Mouse (Mus musculus) stomach, embryonic 14.5 days (tissue): ENCODE data around the gene Nfe2l1. TPM values are rescaled to one million over a fixed set of nuclear protein-coding genes. Genes with fewer than 3 reads are reported as not detected.
A peak's percentile ranks its signal among the peaks of the same experiment; 100 is the strongest.

Source experiments
- ATAC-seq: fragments of 200-750 bp; cut with Nextera tagmentation; 2 replicates; pipeline ENCODE4 v1.8.0; 2017; ENCODE audit warnings: low read depth, moderate TSS enrichment; ENCODE audit not compliant: insufficient number of reproducible peaks, insufficient read depth, low FRiP score
- H3K27ac ChIP-seq: fragments of 300-500 bp; sonication (generic); 2 replicates; pipeline ENCODE4 v1.5.1; 2014; ENCODE audit warnings: mild to moderate bottlenecking, low read length, moderate library complexity, mixed read lengths
- H3K27me3 ChIP-seq: fragments of 300-500 bp; sonication (generic); 2 replicates; pipeline ENCODE4 v1.6.1; 2014; ENCODE audit warnings: low read length, control low read depth, mixed read lengths; ENCODE audit not compliant: control insufficient read depth, insufficient read depth
- H3K36me3 ChIP-seq: fragments of 300-500 bp; sonication (generic); 2 replicates; pipeline ENCODE4 v1.6.1; 2014; ENCODE audit warnings: mild to moderate bottlenecking, control low read depth, low read length, moderate library complexity, mixed read lengths; ENCODE audit not compliant: control insufficient read depth, insufficient read depth
- H3K4me1 ChIP-seq: fragments of 300-500 bp; sonication (generic); 2 replicates; pipeline ENCODE4 v1.6.1; 2014; ENCODE audit warnings: low read length, control low read depth, mixed read lengths; ENCODE audit not compliant: control insufficient read depth, insufficient read depth
- H3K4me2 ChIP-seq: fragments of 300-500 bp; sonication (generic); replicated peaks from 2 replicates; pipeline ENCODE4 v1.6.1; 2014; ENCODE audit warnings: low read depth, low read length, control low read depth
- H3K4me3 ChIP-seq: fragments of 300-500 bp; sonication (generic); 2 replicates; pipeline ENCODE4 v1.5.1; 2014; ENCODE audit warnings: low read depth, low read length, control low read depth
- H3K9ac ChIP-seq: fragments of 300-500 bp; sonication (generic); replicated peaks from 2 replicates; pipeline ENCODE4 v1.6.1; 2014; ENCODE audit warnings: low read depth, mild to moderate bottlenecking, control low read depth, low read length, moderate library complexity, mixed read lengths
- H3K9me3 ChIP-seq: fragments of 300-500 bp; sonication (generic); 2 replicates; pipeline ENCODE4 v1.6.1; 2016; ENCODE audit warnings: low read depth, low read length, control low read depth; ENCODE audit not compliant: control insufficient read depth
- WGBS: fragments of 180-500 bp; shearing (Covaris S2); extraction: QIAGEN DNeasy Blood & Tissue Kit; methylation state at CpG from one replicate; pipeline ENCODE4 v1.1.7; 2014; 5-methylcytosine and 5-hydroxymethylcytosine counted together
- polyA plus RNA-seq: library from polyadenylated mRNA; unstranded; fragments of >200 nt; fragmentation: Nextera tagmentation; extraction: Ambion mirVana; gene quantifications from 2 replicates; pipeline ENCODE4 v1.2.1, GENCODE M21; 2014

The Nfe2l1 gene
- 30.4 and 36.4 TPM in 2 replicates for polyA plus RNA-seq

GRCm38 (mm10) chr11:96829813-96830538 is at the start of gene Nfe2l1:
TSS of gene Nfe2l1 (minus strand) at chr11:96829968.
- H3K27me3 ChIP-seq, result no peaks in the 10 kb centered on the region
- peaks cover 42% of the 10 kb centered on the region for H3K4me1 ChIP-seq
- H3K27ac ChIP-seq, result peak within 1 kb of the TSS; percentile 98
- H3K9me3 ChIP-seq, result no peaks in the 10 kb centered on the region
- peak within 1 kb of the TSS; percentile 86 for H3K9ac ChIP-seq
- peak within 1 kb of the TSS; percentile 84 for H3K4me3 ChIP-seq
- WGBS, result under 1% methylated on average over 46 of the region's 51 CpGs
- ATAC-seq, result peak; percentile 99
- H3K4me2 ChIP-seq, result peak within 1 kb of the TSS; percentile 85
- H3K36me3 ChIP-seq, result peaks cover 8% of the 10 kb centered on the region

DNA sequence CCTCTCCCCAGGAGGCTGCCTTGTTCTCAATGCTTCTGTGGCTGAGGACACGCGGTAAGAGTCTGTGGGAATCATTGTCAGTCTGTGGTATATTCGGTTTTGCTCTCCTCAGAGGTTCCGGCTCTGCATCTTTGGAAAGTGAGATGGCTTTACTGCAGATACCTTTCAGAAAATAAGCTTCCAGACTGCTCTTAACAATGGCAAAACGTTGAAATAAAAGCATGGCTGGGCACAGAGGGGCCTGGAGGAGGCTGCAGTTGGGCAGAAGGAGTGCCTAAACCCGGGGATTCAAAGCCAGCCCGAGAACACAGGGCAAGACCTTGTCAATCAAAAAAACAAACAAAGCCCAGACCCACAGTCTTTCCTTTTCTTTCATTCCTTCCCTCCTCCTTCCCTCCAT is 49.6 kb upstream of the Nfe2l1 start:
- ATAC-seq, result no peak
- no peaks in the 10 kb centered on the region for H3K27me3 ChIP-seq
- H3K4me3 ChIP-seq, result no peak overlapping the region
- no peak overlapping the region for H3K27ac ChIP-seq
- H3K4me2 ChIP-seq, result no peak overlapping the region
- 36% methylated on average over 7 of the region's 7 CpGs for WGBS
- H3K9me3 ChIP-seq, result no peaks in the 10 kb centered on the region
- H3K36me3 ChIP-seq, result no peaks in the 10 kb centered on the region
- H3K4me1 ChIP-seq, result peaks cover 18% of the 10 kb centered on the region
- no peak overlapping the region for H3K9ac ChIP-seq

- Histone ChIP-seq H3K4me2 (no peak overlapping the region), H3K4me1 (peaks cover 21% of the 10 kb centered on the region), H3K27ac (no peak overlapping the region), H3K36me3 (no peaks in the 10 kb centered on the region), H3K27me3 (no peaks in the 10 kb centered on the region), H3K9ac (no peak overlapping the region), H3K9me3 (no peaks in the 10 kb centered on the region), H3K4me3 (no peak overlapping the region)
- 29% methylated on average over 3 of the region's 3 CpGs for WGBS
- no peak for ATAC-seq
Measured at GRCm38 (mm10) chr11:96878715-96879114, 48.9 kb upstream of the Nfe2l1 start.

- Histone ChIP-seq H3K27me3 (no peaks in the 10 kb centered on the region), H3K9me3 (no peaks in the 10 kb centered on the region), H3K9ac (no peak overlapping the region), H3K27ac (peak overlapping the region; percentile 72; the same call in 1 of the 2 replicates), H3K4me3 (no peak overlapping the region), H3K36me3 (no peaks in the 10 kb centered on the region), H3K4me1 (peaks cover 32% of the 10 kb centered on the region), H3K4me2 (peak overlapping the region; percentile 61; the same call in 1 of the 2 replicates)
- no peak for ATAC-seq
- WGBS, result 42% methylated on average over 4 of the region's 4 CpGs
Measured at GRCm38 (mm10) chr11:96877071-96877470, 47.3 kb upstream of the Nfe2l1 start.

GRCm38 (mm10) chr11:96876300-96877040 is 46.7 kb upstream of the Nfe2l1 start:
- no peaks in the 10 kb centered on the region for H3K9me3 ChIP-seq
- ATAC-seq, result peak; percentile 39; the same call in 1 of the 2 replicates
- H3K27me3 ChIP-seq, result no peaks in the 10 kb centered on the region
- H3K4me1 ChIP-seq, result peaks cover 32% of the 10 kb centered on the region
- H3K36me3 ChIP-seq, result no peaks in the 10 kb centered on the region
- H3K9ac ChIP-seq, result no peak overlapping the region
- H3K27ac ChIP-seq, result peak overlapping the region; percentile 72
- peak overlapping the region; percentile 61 for H3K4me2 ChIP-seq
- peak overlapping the region; percentile 23; the same call in 1 of the 2 replicates for H3K4me3 ChIP-seq
- WGBS, result 8% methylated on average over 13 of the region's 13 CpGs

GRCm38 (mm10) chr11:96875745-96876144 is 46.0 kb upstream of the Nfe2l1 start:
- H3K9ac ChIP-seq, result no peak overlapping the region
- H3K4me2 ChIP-seq, result peak overlapping the region; percentile 61
- H3K27me3 ChIP-seq, result no peaks in the 10 kb centered on the region
- H3K27ac ChIP-seq, result peak overlapping the region; percentile 72; the same call in 1 of the 2 replicates
- ATAC-seq, result peak; percentile 84; the same call in 1 of the 2 replicates
- no peaks in the 10 kb centered on the region for H3K9me3 ChIP-seq
- H3K4me3 ChIP-seq, result peak overlapping the region; percentile 23; the same call in 1 of the 2 replicates
- under 1% methylated on average over 35 of the region's 35 CpGs for WGBS
- peaks cover 32% of the 10 kb centered on the region for H3K4me1 ChIP-seq
- H3K36me3 ChIP-seq, result no peaks in the 10 kb centered on the region

DNA sequence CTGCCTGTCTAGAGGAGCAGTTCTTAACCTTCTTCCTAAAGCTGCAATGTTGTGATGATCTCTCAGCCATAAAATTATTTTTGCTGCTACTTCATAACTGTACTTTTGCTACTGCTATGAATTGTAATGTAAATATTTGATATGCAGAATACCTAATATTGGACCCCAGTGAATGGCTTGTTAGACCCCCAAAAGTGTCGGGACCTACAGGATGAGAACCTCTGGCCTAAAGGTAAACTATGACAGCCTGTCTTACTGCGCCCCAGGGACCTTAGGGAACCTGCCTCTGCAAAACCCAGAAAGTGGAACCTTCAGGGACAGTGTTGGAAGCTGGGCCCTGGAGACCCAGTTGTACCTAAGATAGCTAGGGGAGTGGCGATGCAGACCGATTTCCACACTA is 45.5 kb upstream of the Nfe2l1 start:
- H3K9me3 ChIP-seq, result no peaks in the 10 kb centered on the region
- no peak overlapping the region for H3K9ac ChIP-seq
- H3K4me3 ChIP-seq, result peak overlapping the region; percentile 23; the same call in 1 of the 2 replicates
- peak overlapping the region; percentile 45; the same call in 1 of the 2 replicates for H3K27ac ChIP-seq
- no peaks in the 10 kb centered on the region for H3K36me3 ChIP-seq
- 27% methylated on average over 4 of the region's 4 CpGs for WGBS
- no peaks in the 10 kb centered on the region for H3K27me3 ChIP-seq
- H3K4me1 ChIP-seq, result peaks cover 32% of the 10 kb centered on the region
- peak; percentile 10; the same call in 1 of the 2 replicates for ATAC-seq
- peak overlapping the region; percentile 61 for H3K4me2 ChIP-seq

GRCm38 (mm10) chr11:96873601-96874140 is 43.9 kb upstream of the Nfe2l1 start:
- no peak overlapping the region for H3K9ac ChIP-seq
- no peak overlapping the region for H3K4me3 ChIP-seq
- no peaks in the 10 kb centered on the region for H3K9me3 ChIP-seq
- H3K27me3 ChIP-seq, result no peaks in the 10 kb centered on the region
- no peak overlapping the region for H3K4me2 ChIP-seq
- no peaks in the 10 kb centered on the region for H3K36me3 ChIP-seq
- H3K27ac ChIP-seq, result peak overlapping the region; percentile 27; the same call in 1 of the 2 replicates
- no peak for ATAC-seq
- peaks cover 32% of the 10 kb centered on the region for H3K4me1 ChIP-seq
- WGBS, result 36% methylated on average over 11 of the region's 11 CpGs
